Mouse (Mus musculus): ENCODE results near the gene Txnrd2.

DNA sequence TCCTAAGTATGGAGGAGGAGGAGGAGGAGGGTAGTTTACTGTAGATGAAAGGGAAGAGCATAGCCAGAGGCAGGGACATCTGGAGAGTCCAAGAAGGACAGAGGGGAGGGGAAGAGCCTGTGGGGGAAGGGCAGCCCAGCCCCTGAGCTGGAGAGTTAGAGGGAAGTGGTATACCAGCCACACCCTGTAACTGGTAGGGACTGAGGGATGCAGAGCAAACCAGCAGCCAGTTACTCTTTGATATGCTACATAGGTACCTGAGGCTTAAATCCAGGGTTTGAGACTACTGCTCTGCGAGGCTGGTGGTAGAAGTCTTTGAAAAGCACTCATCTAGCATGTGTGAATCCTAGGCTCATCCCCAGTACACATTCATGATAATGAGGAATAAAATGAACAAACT is 64.7 kb downstream of the Txnrd2 start:
- no peak for TF ChIP-seq ZNF384 (IDR thresholded peaks at IDR 0.05; ENCODE audit: low read depth, low read length)
- no peak for TF ChIP-seq MAFK (IDR thresholded peaks at IDR 0.05; ENCODE audit: insufficient read depth, low read depth, low read length)
- no peak for TF ChIP-seq HCFC1 (IDR thresholded peaks at IDR 0.05; ENCODE audit: borderline replicate concordance, insufficient read depth, low read length)
- TF ChIP-seq ZC3H11A (IDR thresholded peaks at IDR 0.05; ENCODE audit: borderline replicate concordance, low read depth, low read length): no peak
- TF ChIP-seq CHD2 (IDR thresholded peaks at IDR 0.05; ENCODE audit: low read depth, low read length): no peak

Measured in ES-E14 (cell line).